Mouse (Mus musculus): ENCODE measurements around the gene Olfr1301.

Gene Olfr1301

GRCm38 (mm10) chr2:111750706-111751105 lies at the start of gene Olfr1301:
Gene Olfr1301 (plus strand): TSS chr2:111751006.
- no peak for DNase-seq (ENCODE audit: low read depth)

GRCm38 (mm10) chr2:111726739-111727138 lies 24.1 kb upstream of the Olfr1301 start:
- DNase-seq (ENCODE audit: low read depth), result no peak

GRCm38 (mm10) chr2:111777129-111777528 lies 26.3 kb downstream of the Olfr1301 start, which contains the start of gene Olfr1302:
Gene Olfr1302 (plus strand): TSS chr2:111777429.
- DNase-seq (ENCODE audit: low read depth), result no peak

Measured in c-Kit-positive CD71-negative TER-119-negative erythroid progenitor cells, embryonic 14.5 days (primary cell).